Mouse (Mus musculus) heart, embryonic 11.5 days (tissue): ENCODE measurements at regions not wholly inside any gene's neighbourhood (a gene's known extent, or its start where the extent isn't known, plus 50 kb on each side); places are given as distances from the start of the nearest gene placed in this dataset.

ENCODE experiments used
- ATAC-seq: fragments of 200-750 bp; cut with Nextera tagmentation; replicated peaks from 2 replicates; pipeline ENCODE4 v1.8.0; 2017; ENCODE audit warnings: moderate library complexity; ENCODE audit not compliant: insufficient number of reproducible peaks, low FRiP score, low TSS enrichment
- H3K27ac ChIP-seq: fragments of 300-500 bp; sonication (generic); 2 replicates; pipeline ENCODE4 v1.5.1; 2014; ENCODE audit warnings: mild to moderate bottlenecking, low read depth, low read length
- H3K27me3 ChIP-seq: fragments of 300-500 bp; sonication (generic); 2 replicates; pipeline ENCODE4 v1.6.1; 2014; ENCODE audit warnings: mild to moderate bottlenecking, low read length, mixed read lengths; ENCODE audit not compliant: control insufficient read depth, insufficient read depth
- H3K36me3 ChIP-seq: fragments of 300-500 bp; sonication (generic); 2 replicates; pipeline ENCODE4 v1.6.1; 2014; ENCODE audit warnings: mild to moderate bottlenecking, low read length, moderate library complexity, mixed read lengths; ENCODE audit not compliant: control insufficient read depth, insufficient read depth
- H3K4me1 ChIP-seq: fragments of 300-500 bp; sonication (generic); 2 replicates; pipeline ENCODE4 v1.6.1; 2014; ENCODE audit warnings: low read length; ENCODE audit not compliant: control insufficient read depth, insufficient read depth
- H3K4me2 ChIP-seq: fragments of 300-500 bp; sonication (generic); 2 replicates; pipeline ENCODE4 v1.6.1; 2014; ENCODE audit warnings: mild to moderate bottlenecking, moderate library complexity
- H3K4me3 ChIP-seq: fragments of 300-500 bp; sonication (generic); 2 replicates; pipeline ENCODE4 v1.5.1; 2014; ENCODE audit warnings: low read depth, low read length
- H3K9ac ChIP-seq: fragments of 300-500 bp; sonication (generic); 2 replicates; pipeline ENCODE4 v1.6.1; 2014; ENCODE audit warnings: mild to moderate bottlenecking, low read depth, low read length, moderate library complexity
- H3K9me3 ChIP-seq: fragments of 300-500 bp; sonication (generic); replicated peaks from 2 replicates; pipeline ENCODE4 v1.6.1; 2016; ENCODE audit warnings: low read length; ENCODE audit not compliant: control insufficient read depth
- WGBS: fragments of 180-500 bp; shearing (Covaris S2); extraction: QIAGEN DNeasy Blood & Tissue Kit; methylation state at CpG from one replicate; pipeline ENCODE4 v1.1.7; 2014; ENCODE audit not compliant: insufficient replicate concordance; 5-methylcytosine and 5-hydroxymethylcytosine counted together

GRCm38 (mm10) chr14:98533600-98533999 lies 364.0 kb upstream of the Dach1 start:
- no peak overlapping the region for H3K27ac ChIP-seq
- no peaks in the 10 kb centered on the region for H3K36me3 ChIP-seq
- ATAC-seq = no peak
- no peaks in the 10 kb centered on the region for H3K9me3 ChIP-seq
- no peak overlapping the region for H3K4me3 ChIP-seq
- no peak overlapping the region for H3K9ac ChIP-seq
- WGBS = 80% methylated on average over 10 of the region's 10 CpGs
- no peak overlapping the region for H3K4me2 ChIP-seq
- H3K27me3 ChIP-seq = no peaks in the 10 kb centered on the region
- H3K4me1 ChIP-seq = no peaks in the 10 kb centered on the region

GRCm38 (mm10) chr14:98520966-98521365 lies 351.4 kb upstream of the Dach1 start:
- H3K9me3 ChIP-seq = no peaks in the 10 kb centered on the region
- no peaks in the 10 kb centered on the region for H3K4me1 ChIP-seq
- H3K27ac ChIP-seq = no peak overlapping the region
- no peak overlapping the region for H3K4me2 ChIP-seq
- H3K9ac ChIP-seq = no peak overlapping the region
- ATAC-seq = no peak
- 66% methylated on average over 3 of the region's 3 CpGs for WGBS
- no peaks in the 10 kb centered on the region for H3K27me3 ChIP-seq
- H3K4me3 ChIP-seq = no peak overlapping the region
- H3K36me3 ChIP-seq = no peaks in the 10 kb centered on the region

- H3K9ac ChIP-seq = no peak overlapping the region
- WGBS = 78% methylated on average over 6 of the region's 6 CpGs
Observed at GRCm38 (mm10) chr14:98505321-98505720, 335.8 kb upstream of the Dach1 start.

GRCm38 (mm10) chr14:98477416-98477815 lies 307.9 kb upstream of the Dach1 start:
- Histone ChIP-seq H3K4me2 (no peak overlapping the region), H3K4me1 (no peaks in the 10 kb centered on the region), H3K27me3 (no peaks in the 10 kb centered on the region), H3K4me3 (no peak overlapping the region), H3K27ac (no peak overlapping the region), H3K36me3 (no peaks in the 10 kb centered on the region), H3K9me3 (no peaks in the 10 kb centered on the region), H3K9ac (no peak overlapping the region)
- WGBS = 55% methylated on average over 8 of the region's 8 CpGs
- no peak for ATAC-seq

More at GRCm38 (mm10) chr14:98505321-98505720, 335.8 kb upstream of the Dach1 start:
- Histone ChIP-seq H3K4me3 (no peak overlapping the region), H3K4me1 (no peaks in the 10 kb centered on the region), H3K27ac (no peak overlapping the region), H3K9me3 (no peaks in the 10 kb centered on the region), H3K27me3 (no peaks in the 10 kb centered on the region), H3K4me2 (no peak overlapping the region), H3K36me3 (no peaks in the 10 kb centered on the region)
- ATAC-seq = no peak

GRCm38 (mm10) chr14:98471803-98472509 lies 302.4 kb upstream of the Dach1 start:
- no peak overlapping the region for H3K9ac ChIP-seq
- H3K4me1 ChIP-seq = no peaks in the 10 kb centered on the region
- H3K4me3 ChIP-seq = no peak overlapping the region
- H3K9me3 ChIP-seq = no peaks in the 10 kb centered on the region
- H3K27ac ChIP-seq = no peak overlapping the region
- H3K27me3 ChIP-seq = no peaks in the 10 kb centered on the region
- ATAC-seq = no peak
- H3K36me3 ChIP-seq = no peaks in the 10 kb centered on the region
- WGBS = 68% methylated on average over 5 of the region's 5 CpGs
- H3K4me2 ChIP-seq = no peak overlapping the region

GRCm38 (mm10) chr14:98454461-98454860 lies 284.9 kb upstream of the Dach1 start:
- WGBS = 72% methylated on average over 1 of the region's 1 CpGs
- Histone ChIP-seq H3K4me3 (no peak overlapping the region), H3K27me3 (no peaks in the 10 kb centered on the region), H3K27ac (no peak overlapping the region), H3K9ac (no peak overlapping the region), H3K36me3 (no peaks in the 10 kb centered on the region), H3K4me2 (no peak overlapping the region), H3K9me3 (no peaks in the 10 kb centered on the region), H3K4me1 (no peaks in the 10 kb centered on the region)
- ATAC-seq = no peak

- Histone ChIP-seq H3K9ac (no peak overlapping the region), H3K4me2 (no peak overlapping the region), H3K4me3 (no peak overlapping the region), H3K36me3 (no peaks in the 10 kb centered on the region), H3K27ac (no peak overlapping the region), H3K4me1 (no peaks in the 10 kb centered on the region), H3K9me3 (no peaks in the 10 kb centered on the region), H3K27me3 (no peaks in the 10 kb centered on the region)
- WGBS = 69% methylated on average over 6 of the region's 6 CpGs
- no peak for ATAC-seq
Observed at GRCm38 (mm10) chr14:98452191-98452590, 282.6 kb upstream of the Dach1 start.

GRCm38 (mm10) chr14:98449568-98449967 lies 280.0 kb upstream of the Dach1 start:
- H3K9ac ChIP-seq = no peak overlapping the region
- ATAC-seq = no peak
- no peak overlapping the region for H3K4me3 ChIP-seq
- no peaks in the 10 kb centered on the region for H3K9me3 ChIP-seq
- H3K27me3 ChIP-seq = no peaks in the 10 kb centered on the region
- H3K27ac ChIP-seq = no peak overlapping the region
- no peaks in the 10 kb centered on the region for H3K36me3 ChIP-seq
- no peaks in the 10 kb centered on the region for H3K4me1 ChIP-seq
- H3K4me2 ChIP-seq = no peak overlapping the region
- 80% methylated on average over 5 of the region's 5 CpGs for WGBS

- no peak for ATAC-seq
- WGBS = 84% methylated on average over 3 of the region's 3 CpGs
Observed at GRCm38 (mm10) chr14:98442411-98442810, 272.8 kb upstream of the Dach1 start.

More at GRCm38 (mm10) chr14:98442411-98442810, 272.8 kb upstream of the Dach1 start:
- no peaks in the 10 kb centered on the region for H3K36me3 ChIP-seq
- no peak overlapping the region for H3K4me3 ChIP-seq
- H3K9ac ChIP-seq = no peak overlapping the region
- H3K4me1 ChIP-seq = no peaks in the 10 kb centered on the region
- H3K4me2 ChIP-seq = no peak overlapping the region
- H3K27ac ChIP-seq = no peak overlapping the region
- no peaks in the 10 kb centered on the region for H3K9me3 ChIP-seq
- no peaks in the 10 kb centered on the region for H3K27me3 ChIP-seq
